Mouse (Mus musculus): ENCODE measurements around the gene Nr0b2. TPM values are rescaled to one million over a fixed set of nuclear protein-coding genes. Genes with fewer than 3 reads are reported as not detected.
A peak's percentile ranks its signal among the peaks of the same experiment; 100 is the strongest.

The Nr0b2 gene
- polyA plus RNA-seq, 1 experiment = not detected

DNA sequence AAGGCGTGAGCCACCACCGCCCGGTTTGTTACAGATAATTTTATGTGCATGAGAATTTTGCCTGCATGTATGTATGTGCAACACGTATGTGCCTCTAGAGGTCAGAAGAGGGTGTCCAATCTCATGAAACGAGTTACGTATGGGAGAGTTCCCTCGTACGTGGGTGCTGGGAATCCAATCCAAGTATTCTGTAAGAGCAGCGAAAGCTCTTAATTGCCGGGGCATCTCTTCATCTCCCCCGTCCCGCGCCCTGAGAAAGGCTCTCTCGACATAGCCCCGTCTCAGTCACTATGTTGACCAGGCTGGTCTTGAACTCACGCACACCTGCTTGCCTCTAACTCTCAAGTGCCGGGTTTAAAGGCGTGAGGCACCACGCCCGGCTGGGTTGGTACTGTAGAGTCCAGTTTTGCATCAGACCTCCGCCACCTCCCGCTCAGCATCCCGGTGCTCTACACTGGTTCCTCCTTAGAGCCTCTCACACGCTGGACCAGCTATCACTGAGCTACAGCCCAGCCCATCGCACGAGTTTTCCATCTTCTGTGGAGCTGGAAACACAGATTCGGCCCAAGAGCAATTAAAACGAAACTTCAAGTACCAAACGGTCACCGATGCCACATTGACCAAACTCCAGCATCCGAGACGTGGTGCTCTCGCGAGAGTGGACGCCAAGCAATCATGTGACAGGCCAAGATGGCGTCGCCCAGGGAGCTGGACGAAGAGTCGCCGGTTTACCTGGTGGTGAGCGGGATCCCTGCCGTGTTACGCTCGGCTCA is 21.1 kb downstream of the Nr0b2 start, which contains the start of gene Gpatch3:
TSS of gene Gpatch3 (plus strand) at position 676 of the 773 bp plus-strand sequence.
- 4% methylated on average over 44 of the region's 44 CpGs for WGBS

GRCm38 (mm10) chr4:133574843-133575202 is 21.6 kb downstream of the Nr0b2 start:
- WGBS = 1% methylated on average over 41 of the region's 41 CpGs
- H3K4me3 ChIP-seq (ENCODE audit: insufficient read depth, low read depth, low read length) = peak overlapping the region; percentile 57
- peaks cover 4% of the 10 kb centered on the region for H3K4me1 ChIP-seq (ENCODE audit: control insufficient read depth, insufficient read depth, low read length)
- H3K27ac ChIP-seq (ENCODE audit: insufficient read depth, low read depth, low read length) = no peak overlapping the region
- no peak for TF ChIP-seq CTCF (IDR thresholded peaks at IDR 0.05; ENCODE audit: insufficient read depth, low read depth, low read length)
- no peak for TF ChIP-seq POLR2A (IDR thresholded peaks at IDR 0.05; ENCODE audit: insufficient read depth, low read depth, low read length)

More for the DNA sequence above, 21.1 kb downstream of the Nr0b2 start, which contains the start of gene Gpatch3:
- peak within 1 kb of the TSS; percentile 57 for H3K4me3 ChIP-seq (ENCODE audit: insufficient read depth, low read depth, low read length)
- TF ChIP-seq POLR2A (IDR thresholded peaks at IDR 0.05; ENCODE audit: insufficient read depth, low read depth, low read length) = 0 out of 2 replicates have a peak, but pooled peaks have one; percentile 28
- TF ChIP-seq CTCF (IDR thresholded peaks at IDR 0.05; ENCODE audit: insufficient read depth, low read depth, low read length) = no peak
- peaks cover 4% of the 10 kb centered on the region for H3K4me1 ChIP-seq (ENCODE audit: control insufficient read depth, insufficient read depth, low read length)
- H3K27ac ChIP-seq (ENCODE audit: insufficient read depth, low read depth, low read length) = peak within 1 kb of the TSS; percentile 18; the same call in 1 of the 2 replicates

DNA sequence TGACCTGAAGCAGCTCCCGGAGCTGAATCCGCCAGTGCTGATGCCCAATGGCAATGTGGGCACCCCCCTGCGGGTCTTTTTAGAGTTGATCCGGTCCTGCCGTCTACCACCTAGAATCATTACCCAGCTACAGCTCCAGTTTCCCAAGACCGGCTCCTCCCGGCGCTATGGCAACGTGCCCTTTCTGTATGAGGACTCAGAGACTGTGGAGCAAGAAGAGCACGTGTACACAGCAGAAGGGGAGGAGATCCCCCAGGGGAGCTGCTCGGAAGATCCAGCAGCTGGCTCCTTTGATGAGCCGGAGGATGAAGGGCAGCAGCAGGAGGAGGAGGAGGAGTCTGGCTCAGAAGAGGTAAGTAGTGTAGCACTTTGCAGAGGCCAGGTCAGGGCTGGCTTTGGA is 24.8 kb downstream of the Nr0b2 start:
- 54% methylated on average over 12 of the region's 12 CpGs for WGBS
- Histone ChIP-seq H3K4me3 (ENCODE audit: insufficient read depth, low read depth, low read length) (no peak overlapping the region), H3K27ac (ENCODE audit: insufficient read depth, low read depth, low read length) (no peak overlapping the region), H3K4me1 (ENCODE audit: control insufficient read depth, insufficient read depth, low read length) (peaks cover 4% of the 10 kb centered on the region)
- TF ChIP-seq POLR2A (IDR thresholded peaks at IDR 0.05; ENCODE audit: insufficient read depth, low read depth, low read length) (no peak), CTCF (IDR thresholded peaks at IDR 0.05; ENCODE audit: insufficient read depth, low read depth, low read length) (no peak)

DNA sequence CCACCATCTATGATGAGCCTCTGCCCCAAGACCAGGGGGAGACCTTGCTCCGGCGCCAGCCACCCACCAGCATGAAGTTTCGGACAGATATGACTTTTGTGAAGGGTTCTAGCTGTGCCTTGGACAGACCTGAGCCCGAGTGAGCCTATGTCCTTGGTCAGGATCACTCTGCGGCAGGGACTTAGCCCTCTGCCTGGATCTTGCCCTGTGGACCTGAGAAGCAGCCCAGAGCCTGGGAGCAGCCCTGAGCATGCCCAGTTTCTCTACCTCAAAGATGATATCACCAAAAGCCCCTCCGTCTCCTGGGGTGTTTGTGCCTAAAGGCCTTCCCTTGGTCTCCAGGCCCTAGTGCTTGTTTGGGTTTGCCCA is 30.5 kb downstream of the Nr0b2 start:
- H3K4me1 ChIP-seq (ENCODE audit: control insufficient read depth, insufficient read depth, low read length) = peaks cover 8% of the 10 kb centered on the region
- 65% methylated on average over 6 of the region's 6 CpGs for WGBS
- no peak for TF ChIP-seq CTCF (IDR thresholded peaks at IDR 0.05; ENCODE audit: insufficient read depth, low read depth, low read length)
- TF ChIP-seq POLR2A (IDR thresholded peaks at IDR 0.05; ENCODE audit: insufficient read depth, low read depth, low read length) = no peak
- peak overlapping the region; percentile 72 for H3K4me3 ChIP-seq (ENCODE audit: insufficient read depth, low read depth, low read length)
- H3K27ac ChIP-seq (ENCODE audit: insufficient read depth, low read depth, low read length) = peak overlapping the region; percentile 81

- peak within 1 kb of the TSS; percentile 81 for H3K27ac ChIP-seq (ENCODE audit: insufficient read depth, low read depth, low read length)
- TF ChIP-seq POLR2A (IDR thresholded peaks at IDR 0.05; ENCODE audit: insufficient read depth, low read depth, low read length) = peak; percentile 83
- TF ChIP-seq CTCF (IDR thresholded peaks at IDR 0.05; ENCODE audit: insufficient read depth, low read depth, low read length) = no peak
- under 1% methylated on average over 65 of the region's 65 CpGs for WGBS
- H3K4me1 ChIP-seq (ENCODE audit: control insufficient read depth, insufficient read depth, low read length) = peaks cover 8% of the 10 kb centered on the region
- peak within 1 kb of the TSS; percentile 72 for H3K4me3 ChIP-seq (ENCODE audit: insufficient read depth, low read depth, low read length)
These were observed 31.1 kb downstream of the Nr0b2 start, which contains the start of gene Gpn2 for GRCm38 (mm10) chr4:133584059-133584951. Gene Gpn2, plus strand, starts transcription at chr4:133584362.

DNA sequence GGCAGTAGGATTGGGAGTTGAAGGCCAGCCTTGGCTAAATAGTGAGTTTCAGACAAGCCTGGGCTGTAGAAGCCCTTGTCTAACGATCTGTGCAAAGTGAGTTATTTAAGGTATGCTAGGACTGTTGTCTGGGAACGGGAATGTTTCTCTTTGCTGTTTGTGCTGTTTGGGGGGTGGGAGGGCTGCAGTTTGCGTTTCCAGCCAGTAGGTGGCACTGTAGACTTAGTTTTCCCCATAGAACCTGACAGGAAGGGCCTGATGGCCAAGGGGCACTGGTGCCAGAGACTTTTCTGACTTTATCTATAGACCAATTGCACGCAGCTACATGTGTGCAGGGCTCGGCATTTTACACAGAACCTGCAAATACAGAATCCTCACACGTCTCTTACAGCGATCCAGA is 39.4 kb downstream of the Nr0b2 start:
- H3K4me1 ChIP-seq (ENCODE audit: control insufficient read depth, insufficient read depth, low read length) = peaks cover 8% of the 10 kb centered on the region
- H3K27ac ChIP-seq (ENCODE audit: insufficient read depth, low read depth, low read length) = no peak overlapping the region
- WGBS = 28% methylated on average over 7 of the region's 7 CpGs
- H3K4me3 ChIP-seq (ENCODE audit: insufficient read depth, low read depth, low read length) = no peak overlapping the region
- TF ChIP-seq POLR2A (IDR thresholded peaks at IDR 0.05; ENCODE audit: insufficient read depth, low read depth, low read length) (no peak), CTCF (IDR thresholded peaks at IDR 0.05; ENCODE audit: insufficient read depth, low read depth, low read length) (peak; percentile 65)

DNA sequence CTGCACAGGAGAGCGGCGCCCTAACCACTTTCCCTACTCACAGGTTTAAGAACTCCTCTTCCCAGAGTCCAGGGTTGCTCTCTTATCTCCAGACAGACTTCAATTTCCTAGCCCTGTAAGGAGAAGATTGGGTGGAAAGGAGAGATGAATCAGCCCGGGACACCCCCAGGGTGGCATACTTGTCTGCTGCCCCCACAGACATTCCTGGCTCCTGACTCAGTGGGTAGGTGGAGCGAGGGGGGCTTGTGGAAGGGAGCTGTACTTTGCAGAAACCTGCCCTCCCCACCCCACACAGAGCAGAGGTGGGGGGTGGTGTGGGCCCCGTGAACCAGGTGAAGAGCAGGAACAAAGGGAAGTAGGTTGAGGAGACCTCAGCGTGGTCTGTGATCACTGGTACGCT is 42.4 kb downstream of the Nr0b2 start:
- Histone ChIP-seq H3K4me3 (ENCODE audit: insufficient read depth, low read depth, low read length) (no peak overlapping the region), H3K4me1 (ENCODE audit: control insufficient read depth, insufficient read depth, low read length) (peaks cover 17% of the 10 kb centered on the region), H3K27ac (ENCODE audit: insufficient read depth, low read depth, low read length) (no peak overlapping the region)
- WGBS = 70% methylated on average over 7 of the region's 7 CpGs
- TF ChIP-seq CTCF (IDR thresholded peaks at IDR 0.05; ENCODE audit: insufficient read depth, low read depth, low read length) (no peak), POLR2A (IDR thresholded peaks at IDR 0.05; ENCODE audit: insufficient read depth, low read depth, low read length) (no peak)

DNA sequence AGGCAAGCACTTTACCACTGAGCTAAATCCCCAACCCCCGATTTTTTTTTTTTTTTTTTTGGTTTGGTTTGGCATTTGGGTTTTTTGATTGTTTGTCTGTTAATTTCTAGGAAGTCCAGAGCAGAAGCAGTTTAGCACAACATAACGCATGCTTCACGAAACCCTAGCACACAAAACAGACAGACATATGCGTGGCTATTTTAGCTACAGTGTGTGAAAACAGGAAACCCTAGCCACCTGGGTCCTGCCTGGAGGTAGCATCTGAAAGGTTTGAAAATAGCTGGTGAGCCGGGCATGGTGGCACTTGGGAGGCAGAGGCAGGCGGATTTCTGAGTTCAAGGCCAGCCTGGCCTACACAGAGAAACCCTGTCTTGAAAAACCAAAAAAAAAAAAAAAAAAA is 42.9 kb downstream of the Nr0b2 start:
- Histone ChIP-seq H3K4me3 (ENCODE audit: insufficient read depth, low read depth, low read length) (no peak overlapping the region), H3K27ac (ENCODE audit: insufficient read depth, low read depth, low read length) (no peak overlapping the region), H3K4me1 (ENCODE audit: control insufficient read depth, insufficient read depth, low read length) (peaks cover 17% of the 10 kb centered on the region)
- 85% methylated on average over 6 of the region's 6 CpGs for WGBS
- TF ChIP-seq CTCF (IDR thresholded peaks at IDR 0.05; ENCODE audit: insufficient read depth, low read depth, low read length) (no peak), POLR2A (IDR thresholded peaks at IDR 0.05; ENCODE audit: insufficient read depth, low read depth, low read length) (no peak)

DNA sequence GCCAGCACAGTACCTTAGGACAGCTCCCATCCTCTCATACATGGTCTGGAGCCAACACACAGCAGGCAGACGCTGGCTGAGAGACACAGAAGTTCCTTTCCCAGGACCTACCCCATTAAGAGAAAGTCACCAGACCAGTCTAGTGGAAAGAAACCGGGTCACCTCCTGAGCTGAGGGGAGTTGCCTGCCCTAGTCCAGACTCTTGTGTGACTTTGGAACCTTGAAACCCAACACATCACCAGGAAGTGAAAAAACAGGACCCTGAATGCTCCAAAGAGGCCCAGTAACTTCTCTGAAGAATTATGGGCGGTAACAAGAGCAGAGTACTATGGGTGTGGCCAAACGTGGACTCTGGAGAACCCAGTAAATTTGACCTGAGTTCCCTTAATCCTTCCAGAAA is 45.4 kb downstream of the Nr0b2 start:
- WGBS = 60% methylated on average over 4 of the region's 4 CpGs
- H3K4me3 ChIP-seq (ENCODE audit: insufficient read depth, low read depth, low read length) = no peak overlapping the region
- no peak overlapping the region for H3K27ac ChIP-seq (ENCODE audit: insufficient read depth, low read depth, low read length)
- TF ChIP-seq CTCF (IDR thresholded peaks at IDR 0.05; ENCODE audit: insufficient read depth, low read depth, low read length) (no peak), POLR2A (IDR thresholded peaks at IDR 0.05; ENCODE audit: insufficient read depth, low read depth, low read length) (no peak)
- peaks cover 24% of the 10 kb centered on the region for H3K4me1 ChIP-seq (ENCODE audit: control insufficient read depth, insufficient read depth, low read length)

All from olfactory bulb, adult 2 months (tissue).